Mouse (Mus musculus) intestine, embryonic 14.5 days (tissue): Measurements from ENCODE around the gene Daam1. TPM values are rescaled to one million over a fixed set of nuclear protein-coding genes. Genes with fewer than 3 reads are reported as not detected.
"Not testable (repeated sequence)": the region's sequence is repeated elsewhere in the genome, so short reads cannot be mapped to it uniquely, and the experiment has no call there.

ENCODE experiments used
- ATAC-seq: fragments of 200-750 bp; cut with Nextera tagmentation; replicated peaks from 2 replicates; pipeline ENCODE4 v1.8.0; 2017; ENCODE audit warnings: low read depth, moderate number of reproducible peaks, moderate TSS enrichment, moderate library complexity; ENCODE audit not compliant: low FRiP score, low TSS enrichment
- DNase-seq: peaks from one replicate; pipeline ENCODE4 v3.0.0-alpha.2; 2018; ENCODE audit warnings: low spot score
- H3K27ac ChIP-seq: fragments of 300-500 bp; sonication (generic); 2 replicates; pipeline ENCODE4 v1.5.1; 2014; ENCODE audit warnings: low read depth, mild to moderate bottlenecking, control low read depth
- H3K27me3 ChIP-seq: fragments of 300-500 bp; sonication (generic); replicated peaks from 2 replicates; pipeline ENCODE4 v1.6.1; 2014; ENCODE audit warnings: low read length, control low read depth; ENCODE audit not compliant: control insufficient read depth, insufficient read depth
- H3K36me3 ChIP-seq: fragments of 300-500 bp; sonication (generic); 2 replicates; pipeline ENCODE4 v1.6.1; 2014; ENCODE audit warnings: low read length, control low read depth; ENCODE audit not compliant: control insufficient read depth, insufficient read depth
- H3K4me1 ChIP-seq: fragments of 300-500 bp; sonication (generic); replicated peaks from 2 replicates; pipeline ENCODE4 v1.6.1; 2014; ENCODE audit warnings: low read length, control low read depth, mixed read lengths; ENCODE audit not compliant: control insufficient read depth, insufficient read depth
- H3K4me2 ChIP-seq: fragments of 300-500 bp; sonication (generic); 2 replicates; pipeline ENCODE4 v1.6.1; 2014; ENCODE audit warnings: low read length
- H3K4me3 ChIP-seq: fragments of 300-500 bp; sonication (generic); 2 replicates; pipeline ENCODE4 v1.5.1; 2014; ENCODE audit warnings: low read depth, low read length, control low read depth, mixed read lengths
- H3K9ac ChIP-seq: fragments of 300-500 bp; sonication (generic); 2 replicates; pipeline ENCODE4 v1.6.1; 2014; ENCODE audit warnings: mild to moderate bottlenecking, low read length
- H3K9me3 ChIP-seq: fragments of 300-500 bp; sonication (generic); 2 replicates; pipeline ENCODE4 v1.6.1; 2016; ENCODE audit warnings: low read length, control low read depth; ENCODE audit not compliant: control insufficient read depth
- WGBS: fragments of 180-500 bp; shearing (Covaris S2); extraction: QIAGEN DNeasy Blood & Tissue Kit; methylation state at CpG from one replicate; pipeline ENCODE4 v1.1.7; 2014; 5-methylcytosine and 5-hydroxymethylcytosine counted together
- polyA plus RNA-seq: library from polyadenylated mRNA; unstranded; fragments of >200 nt; fragmentation: Nextera tagmentation; extraction: Ambion mirVana; gene quantifications from 2 replicates; pipeline ENCODE4 v1.2.1, GENCODE M21; 2014

Gene Daam1
- polyA plus RNA-seq, 1 experiment from 2014 or later = 15.6 TPM

- no peaks in the 10 kb centered on the region for H3K27me3 ChIP-seq
- no peaks in the 10 kb centered on the region for H3K9me3 ChIP-seq
- no peak overlapping the region for H3K9ac ChIP-seq
- H3K27ac ChIP-seq = no peak overlapping the region
- H3K4me1 ChIP-seq = peaks cover 59% of the 10 kb centered on the region
- H3K36me3 ChIP-seq = no peaks in the 10 kb centered on the region
- no peak overlapping the region for H3K4me2 ChIP-seq
- ATAC-seq (no peak), DNase-seq (no peak)
- H3K4me3 ChIP-seq = no peak overlapping the region
- 59% methylated on average over 5 of the region's 5 CpGs for WGBS
Measured at GRCm38 (mm10) chr12:71837576-71837975, 6.7 kb downstream of the Daam1 start.

GRCm38 (mm10) chr12:71838230-71838629 is 7.4 kb downstream of the Daam1 start:
- ATAC-seq (no peak), DNase-seq (no peak)
- Histone ChIP-seq H3K9me3 (no peaks in the 10 kb centered on the region), H3K4me2 (peak overlapping the region; percentile 6; the same call in 1 of the 2 replicates), H3K36me3 (no peaks in the 10 kb centered on the region), H3K27ac (peak overlapping the region; percentile 6; the same call in 1 of the 2 replicates), H3K9ac (no peak overlapping the region), H3K4me3 (no peak overlapping the region), H3K4me1 (peaks cover 58% of the 10 kb centered on the region), H3K27me3 (no peaks in the 10 kb centered on the region)
- WGBS = 42% methylated on average over 2 of the region's 2 CpGs

GRCm38 (mm10) chr12:71839653-71840052 is 8.8 kb downstream of the Daam1 start:
- no peak overlapping the region for H3K9ac ChIP-seq

GRCm38 (mm10) chr12:71840430-71841186 is 9.7 kb downstream of the Daam1 start:
- DNase-seq (no peak), ATAC-seq (no peak)
- Histone ChIP-seq H3K4me2 (no peak overlapping the region), H3K9ac (no peak overlapping the region), H3K4me3 (no peak overlapping the region), H3K27ac (no peak overlapping the region), H3K27me3 (no peaks in the 10 kb centered on the region), H3K9me3 (no peaks in the 10 kb centered on the region), H3K4me1 (peaks cover 47% of the 10 kb centered on the region), H3K36me3 (no peaks in the 10 kb centered on the region)
- 53% methylated on average over 6 of the region's 6 CpGs for WGBS

More at GRCm38 (mm10) chr12:71839653-71840052, 8.8 kb downstream of the Daam1 start:
- 85% methylated on average over 3 of the region's 3 CpGs for WGBS
- H3K27ac ChIP-seq = no peak overlapping the region
- ATAC-seq (no peak), DNase-seq (no peak)
- no peak overlapping the region for H3K4me3 ChIP-seq
- no peaks in the 10 kb centered on the region for H3K9me3 ChIP-seq
- no peaks in the 10 kb centered on the region for H3K27me3 ChIP-seq
- H3K4me2 ChIP-seq = no peak overlapping the region
- H3K4me1 ChIP-seq = peaks cover 50% of the 10 kb centered on the region
- no peaks in the 10 kb centered on the region for H3K36me3 ChIP-seq

- ATAC-seq (no peak), DNase-seq (no peak)
- 40% methylated on average over 3 of the region's 3 CpGs for WGBS
- H3K36me3 ChIP-seq = no peaks in the 10 kb centered on the region
- H3K27me3 ChIP-seq = no peaks in the 10 kb centered on the region
- H3K4me2 ChIP-seq = no peak overlapping the region
- peak overlapping the region; percentile 47 for H3K27ac ChIP-seq
- no peak overlapping the region for H3K4me3 ChIP-seq
- H3K4me1 ChIP-seq = peaks cover 38% of the 10 kb centered on the region
- H3K9ac ChIP-seq = no peak overlapping the region
- H3K9me3 ChIP-seq = no peaks in the 10 kb centered on the region
Measured at GRCm38 (mm10) chr12:71842006-71842405, 11.1 kb downstream of the Daam1 start.

GRCm38 (mm10) chr12:71842588-71842987 is 11.7 kb downstream of the Daam1 start:
- 58% methylated on average over 2 of the region's 2 CpGs for WGBS
- Histone ChIP-seq H3K27ac (peak overlapping the region; percentile 47), H3K4me3 (no peak overlapping the region), H3K9ac (no peak overlapping the region), H3K4me1 (peaks cover 39% of the 10 kb centered on the region), H3K27me3 (no peaks in the 10 kb centered on the region), H3K4me2 (no peak overlapping the region), H3K36me3 (no peaks in the 10 kb centered on the region), H3K9me3 (no peaks in the 10 kb centered on the region)
- ATAC-seq (no peak), DNase-seq (no peak)

GRCm38 (mm10) chr12:71845486-71845885 is 14.6 kb downstream of the Daam1 start:
- Histone ChIP-seq H3K36me3 (no peaks in the 10 kb centered on the region), H3K4me2 (no peak overlapping the region), H3K4me3 (no peak overlapping the region), H3K4me1 (peaks cover 26% of the 10 kb centered on the region), H3K9me3 (no peaks in the 10 kb centered on the region), H3K27ac (no peak overlapping the region), H3K9ac (no peak overlapping the region), H3K27me3 (no peaks in the 10 kb centered on the region)
- ATAC-seq = no peak
- DNase-seq = no peak
- WGBS = 82% methylated on average over 5 of the region's 5 CpGs

- not testable (repeated sequence) for H3K36me3 ChIP-seq, H3K27ac ChIP-seq, DNase-seq, H3K4me2 ChIP-seq, ATAC-seq, H3K9me3 ChIP-seq, H3K27me3 ChIP-seq, H3K4me3 ChIP-seq, H3K9ac ChIP-seq
- WGBS = 96% methylated on average over 4 of the region's 4 CpGs
- peaks cover 21% of the 10 kb centered on the region for H3K4me1 ChIP-seq
Measured at GRCm38 (mm10) chr12:71846416-71846815, 15.5 kb downstream of the Daam1 start.

GRCm38 (mm10) chr12:71847024-71847423 is 16.1 kb downstream of the Daam1 start:
- H3K4me3 ChIP-seq, ATAC-seq, H3K27ac ChIP-seq, H3K27me3 ChIP-seq, H3K36me3 ChIP-seq, H3K9me3 ChIP-seq, DNase-seq, H3K4me2 ChIP-seq, H3K9ac ChIP-seq: not testable (repeated sequence)
- H3K4me1 ChIP-seq = peaks cover 15% of the 10 kb centered on the region
- WGBS = 84% methylated on average over 6 of the region's 6 CpGs
